ENCODE assay signal across 9 mouse cellular contexts in genomic region chr19:36538528-36538927, GRCm38 (mm10). TPM values are rescaled to one million over a fixed set of nuclear protein-coding genes. Genes with fewer than 3 reads are reported as not detected.
DNase-seq lines count a peak whose midpoint lies in the region; ATAC-seq and TF ChIP-seq lines count a peak whose summit lies in the region.
"Had no signal": no experiment of that assay in that cellular context is flagged by ENCODE, and none has a peak within 500 bp of the region (broad histone marks: within the 10 kb centered on the region; RNA-seq: fewer than 3 reads in every experiment).

No protein-coding gene starts in this region.

- peak; percentile 17 for DNase-seq in heart, adult 8-10 months (ENCODE audit: low spot score)
- DNase-seq in brain, embryonic 14.5 days (ENCODE audit: low read depth) = peak; percentile 79
- DNase-seq in layer of hippocampus, postnatal 14 days (ENCODE audit: low spot score in 2 of 2) = peak; percentile 32 to 66
- no peak for DNase-seq in yolk sac, embryonic 10.5 days (ENCODE audit: low spot score)

- no peak overlapping the region for H3K4me3 ChIP-seq in heart, embryonic 12.5 days
- H3K4me3 ChIP-seq: liver, embryonic 15.5 days had no signal

- H3K4me2 ChIP-seq in heart, embryonic 12.5 days = no peak overlapping the region
- H3K4me2 ChIP-seq: liver, embryonic 15.5 days had no signal

- no peaks in the 10 kb centered on the region for H3K36me3 ChIP-seq in heart, embryonic 12.5 days
- H3K36me3 ChIP-seq: liver, embryonic 15.5 days had no signal

- H3K4me1 ChIP-seq in heart, embryonic 12.5 days (replicated peaks) = peaks cover 10% of the 10 kb centered on the region

- H3K9ac ChIP-seq in heart, embryonic 12.5 days = no peak overlapping the region
- H3K9ac ChIP-seq: liver, embryonic 15.5 days had no signal

- TF ChIP-seq POLR2A in brain, embryonic 14.5 days (IDR thresholded peaks at IDR 0.05; ENCODE audit: borderline replicate concordance, extremely low read depth, insufficient read depth, insufficient read length, poor library complexity, severe bottlenecking) = no peak

- no peak overlapping the region for H3K27ac ChIP-seq in heart, embryonic 12.5 days (ENCODE audit: poor library complexity, severe bottlenecking)
- H3K27ac ChIP-seq: liver, embryonic 15.5 days had no signal

- WGBS in heart, embryonic 12.5 days = 11% methylated on average over 4 of the region's 4 CpGs

- peaks cover 9% of the 10 kb centered on the region; the same call in 1 of the 2 replicates for H3K27me3 ChIP-seq in heart, embryonic 12.5 days (replicated peaks)

- peak; percentile 78; the same call in 1 of the 2 replicates for TF ChIP-seq CTCF in brain, embryonic 14.5 days (IDR thresholded peaks at IDR 0.05; ENCODE audit: borderline replicate concordance, extremely low read depth, insufficient read depth, insufficient read length)

- no peak for ATAC-seq in heart, embryonic 12.5 days (ENCODE audit: insufficient number of reproducible peaks, low FRiP score)
- peak; percentile 74 for ATAC-seq in CD4-positive, CD25-positive, alpha-beta regulatory T cell, adult 4 months
- peak; percentile 70; a peak in 3 of 4 replicates for ATAC-seq in hematopoietic stem cell, adult 5-6 weeks (replicated peaks in 1 of 2; ENCODE audit: insufficient read depth in 1 of 2, low FRiP score in 2 of 2, low TSS enrichment in 1 of 2, low read depth in 1 of 2, poor library complexity in 2 of 2, severe bottlenecking in 2 of 2)
- peak; percentile 79 for ATAC-seq in megakaryocyte-erythroid progenitor cell, adult 5-6 weeks (replicated peaks; ENCODE audit: low FRiP score, low TSS enrichment, poor library complexity, severe bottlenecking)

- H3K9me3 ChIP-seq in heart, embryonic 12.5 days (replicated peaks) = no peaks in the 10 kb centered on the region
- H3K9me3 ChIP-seq: liver, embryonic 15.5 days had no signal

RNA-seq across cellular contexts. Expression of gene Hectd2, which starts 15.9 kb away (rescaled TPM):
- total RNA-seq in heart, adult 8-10 months (2022) = 1 to 10 TPM; 1.2 to 2.7 (median 2.1) TPM
- 9.6 and 10.7 TPM in 2 replicates for polyA plus RNA-seq in heart, embryonic 12.5 days (2016; fragmentation: Nextera tagmentation; extraction: Ambion mirVana)
- polyA plus RNA-seq in CD4-positive, CD25-positive, alpha-beta regulatory T cell, adult 4 months (2017; shearing (Covaris generic)) = 1 to 10 TPM; 1.2 to 1.5 TPM
- 15.9 and 17.5 TPM in 2 replicates for polyA plus RNA-seq in brain, embryonic 14.5 days (2012; rRNA removed)
- 5.4 and 6.4 TPM in 2 replicates for total RNA-seq in hematopoietic stem cell, adult 5-6 weeks (2017)
- 10 to 100 TPM; 36.0 to 37.0 TPM for total RNA-seq in layer of hippocampus, postnatal 14 days (2021)
- 1.8 and 7.6 TPM in 2 replicates for total RNA-seq in megakaryocyte-erythroid progenitor cell, adult 5-6 weeks (2014; fragmentation: Nextera tagmentation)
- total RNA-seq in megakaryocyte-erythroid progenitor cell, adult 5-6 weeks (2017) = 1.6 and 1.8 TPM in 2 replicates
